Mouse (Mus musculus) leukemia stem cell, adult 10-12 weeks (primary cell): ENCODE results near the gene Olfr620. TPM values are rescaled to one million over a fixed set of nuclear protein-coding genes. Genes with fewer than 3 reads are reported as not detected.

Experiments used
- polyA plus RNA-seq: library from polyadenylated mRNA; stranded (reverse); fragments of >175 nt; gene quantifications from 2 replicates; pipeline ENCODE4 v1.2.3, GENCODE M21; 2012; ENCODE audit warnings: low replicate concordance

Gene Olfr620
- polyA plus RNA-seq: not detected in 2 replicates

GRCm38 (mm10) chr7:103612434-103612833 is at the start of gene Olfr620:
Gene Olfr620, minus strand, starts transcription at chr7:103612534.

GRCm38 (mm10) chr7:103642602-103643001 is 30.3 kb upstream of the Olfr620 start, which contains the start of gene Olfr622:
Gene Olfr622, minus strand, starts transcription at chr7:103642702.

GRCm38 (mm10) chr7:103600275-103600674 is 12.1 kb downstream of the Olfr620 start, which contains the start of gene Olfr619:
Gene Olfr619, plus strand, starts transcription at chr7:103600575.

GRCm38 (mm10) chr7:103589803-103590202 is 22.5 kb downstream of the Olfr620 start, which contains the start of gene Olfr618:
Gene Olfr618, plus strand, starts transcription at chr7:103590103.

GRCm38 (mm10) chr7:103572761-103573160 is 39.6 kb downstream of the Olfr620 start, which contains the start of gene Olfr617:
Gene Olfr617, plus strand, starts transcription at chr7:103573061.

GRCm38 (mm10) chr7:103569043-103569442 is 43.3 kb downstream of the Olfr620 start, which contains the start of gene Olfr616:
Gene Olfr616, minus strand, starts transcription at chr7:103569143.

GRCm38 (mm10) chr7:103555779-103556178 is 56.6 kb downstream of the Olfr620 start, which contains the start of gene Olfr615:
Gene Olfr615, plus strand, starts transcription at chr7:103556079.

Other genes with a start within 250 kb of the Olfr620 start
- gene Olfr601, start 249.9 kb downstream of the Olfr620 start, polyA plus RNA-seq: not detected in 2 replicates
- gene Olfr603, start 226.4 kb downstream of the Olfr620 start, polyA plus RNA-seq: not detected in 2 replicates
- not detected in 2 replicates for gene Usp17lc, start 197.5 kb downstream of the Olfr620 start, polyA plus RNA-seq
- gene Olfr605, start 167.1 kb downstream of the Olfr620 start, polyA plus RNA-seq: not detected in 2 replicates
- not detected in 2 replicates for gene Olfr606, start 163.5 kb downstream of the Olfr620 start, polyA plus RNA-seq
- gene Olfr607, start 148.4 kb downstream of the Olfr620 start, polyA plus RNA-seq: not detected in 2 replicates
- gene Olfr608, start 142.7 kb downstream of the Olfr620 start, polyA plus RNA-seq: not detected in 2 replicates
- gene Olfr609, start 114.5 kb downstream of the Olfr620 start, polyA plus RNA-seq: not detected in 2 replicates
- not detected in 2 replicates for gene Olfr610, start 100.4 kb downstream of the Olfr620 start, polyA plus RNA-seq
- gene Olfr611, start 91.7 kb downstream of the Olfr620 start, polyA plus RNA-seq: not detected in 2 replicates
- gene Olfr612, start 69.8 kb downstream of the Olfr620 start, polyA plus RNA-seq: not detected in 2 replicates
- gene Olfr613, start 64.5 kb downstream of the Olfr620 start, polyA plus RNA-seq: not detected in 2 replicates
- gene Olfr615, start 56.5 kb downstream of the Olfr620 start, polyA plus RNA-seq: not detected in 2 replicates
- not detected in 2 replicates for gene Olfr616, start 43.4 kb downstream of the Olfr620 start, polyA plus RNA-seq
- gene Olfr617, start 39.5 kb downstream of the Olfr620 start, polyA plus RNA-seq: not detected in 2 replicates
- gene Olfr618, start 22.4 kb downstream of the Olfr620 start, polyA plus RNA-seq: not detected in 2 replicates
- gene Olfr619, start 12.0 kb downstream of the Olfr620 start, polyA plus RNA-seq: not detected in 2 replicates
- gene Olfr622, start 30.2 kb upstream of the Olfr620 start, polyA plus RNA-seq: not detected in 2 replicates
- gene Olfr623, start 51.2 kb upstream of the Olfr620 start, polyA plus RNA-seq: not detected in 2 replicates
- not detected in 2 replicates for gene Olfr624, start 58.7 kb upstream of the Olfr620 start, polyA plus RNA-seq
- not detected in 2 replicates for gene Olfr625-ps1, start 70.2 kb upstream of the Olfr620 start, polyA plus RNA-seq
- gene Olfr243, start 102.1 kb upstream of the Olfr620 start, polyA plus RNA-seq: not detected in 2 replicates
- gene Olfr628, start 117.8 kb upstream of the Olfr620 start, polyA plus RNA-seq: not detected in 2 replicates
- gene Olfr629, start 132.4 kb upstream of the Olfr620 start, polyA plus RNA-seq: not detected in 2 replicates
- gene Olfr630, start 144.8 kb upstream of the Olfr620 start, polyA plus RNA-seq: not detected in 2 replicates
- not detected in 2 replicates for gene Olfr69, start 159.1 kb upstream of the Olfr620 start, polyA plus RNA-seq
- gene Olfr68, start 167.2 kb upstream of the Olfr620 start, polyA plus RNA-seq: not detected in 2 replicates
- gene Olfr67, start 179.3 kb upstream of the Olfr620 start, polyA plus RNA-seq: not detected in 2 replicates
- gene Hbb-bt, start 201.5 kb upstream of the Olfr620 start, polyA plus RNA-seq: 68.2 and 1,476 TPM in 2 replicates
- gene Hbb-bs, start 215.6 kb upstream of the Olfr620 start, polyA plus RNA-seq: 16,372 and 30,425 TPM in 2 replicates
- not detected in 2 replicates for gene Hbb-bh2, start 228.0 kb upstream of the Olfr620 start, polyA plus RNA-seq
- gene Hbb-bh1, start 230.6 kb upstream of the Olfr620 start, polyA plus RNA-seq: not detected in 2 replicates
- not detected in 2 replicates for gene Hbb-y, start 240.7 kb upstream of the Olfr620 start, polyA plus RNA-seq